8 mouse cellular contexts compared by ENCODE assay signal in genomic region chr1:119503808-119504207, GRCm38 (mm10). TPM values are rescaled to one million over a fixed set of nuclear protein-coding genes. Genes with fewer than 3 reads are reported as not detected.
DNase-seq lines count a peak whose midpoint lies in the region; ATAC-seq and TF ChIP-seq lines count a peak whose summit lies in the region.

No protein-coding gene starts in this region.

- TF ChIP-seq POLR2A in bone marrow macrophage, adult 2 months (IDR thresholded peaks at IDR 0.05; ENCODE audit: borderline replicate concordance, low read depth, low read length), result no peak

- peak overlapping the region; percentile 13; the same call in 1 of the 2 replicates for H3K27ac ChIP-seq in kidney, embryonic 14.5 days (ENCODE audit: low read depth, low read length)
- peak overlapping the region; percentile 96 for H3K27ac ChIP-seq in bone marrow macrophage, adult 2 months (ENCODE audit: insufficient read depth, low read depth, low read length)
- H3K27ac ChIP-seq in hindbrain, embryonic 15.5 days (replicated peaks), result no peak overlapping the region
- H3K27ac ChIP-seq in midbrain, embryonic 16.5 days (ENCODE audit: low read length), result no peak overlapping the region

- H3K4me2 ChIP-seq in kidney, embryonic 14.5 days (replicated peaks; ENCODE audit: low read depth, low read length), result peak overlapping the region; percentile 65
- peak overlapping the region; percentile 66 for H3K4me2 ChIP-seq in hindbrain, embryonic 15.5 days
- peak overlapping the region; percentile 60 for H3K4me2 ChIP-seq in midbrain, embryonic 16.5 days (ENCODE audit: low read length)

- DNase-seq in kidney, postnatal 36 days, result no peak
- DNase-seq in gastrocnemius, postnatal 10 days, result no peak
- DNase-seq in gastrocnemius, postnatal 36 days, result no peak
- no peak for DNase-seq in gastrocnemius, postnatal 4 days (ENCODE audit: low spot score in 2 of 2)

- peak overlapping the region; percentile 65 for H3K9ac ChIP-seq in kidney, embryonic 14.5 days (ENCODE audit: low read depth, low read length)
- H3K9ac ChIP-seq in hindbrain, embryonic 15.5 days, result peak overlapping the region; percentile 68
- peak overlapping the region; percentile 87 for H3K9ac ChIP-seq in midbrain, embryonic 16.5 days (ENCODE audit: low read depth, low read length)

- TF ChIP-seq CTCF in bone marrow macrophage, adult 2 months (IDR thresholded peaks at IDR 0.05; ENCODE audit: low read depth, low read length), result no peak

- no peaks in the 10 kb centered on the region for H3K9me3 ChIP-seq in kidney, embryonic 14.5 days (ENCODE audit: control insufficient read depth, low read length)
- no peaks in the 10 kb centered on the region for H3K9me3 ChIP-seq in hindbrain, embryonic 15.5 days
- no peaks in the 10 kb centered on the region for H3K9me3 ChIP-seq in midbrain, embryonic 16.5 days (replicated peaks; ENCODE audit: control insufficient read depth, low read length, poor library complexity, severe bottlenecking)

- peak overlapping the region; percentile 73 for H3K4me3 ChIP-seq in kidney, embryonic 14.5 days (ENCODE audit: low read length)
- peak overlapping the region; percentile 85 for H3K4me3 ChIP-seq in bone marrow macrophage, adult 2 months (ENCODE audit: insufficient read depth, low read length)
- H3K4me3 ChIP-seq in hindbrain, embryonic 15.5 days, result peak overlapping the region; percentile 73
- H3K4me3 ChIP-seq in midbrain, embryonic 16.5 days (ENCODE audit: low read depth, low read length), result peak overlapping the region; percentile 65

- no peaks in the 10 kb centered on the region for H3K36me3 ChIP-seq in kidney, embryonic 14.5 days (ENCODE audit: control insufficient read depth, insufficient read depth, low read length)
- H3K36me3 ChIP-seq in hindbrain, embryonic 15.5 days, result no peaks in the 10 kb centered on the region
- no peaks in the 10 kb centered on the region for H3K36me3 ChIP-seq in midbrain, embryonic 16.5 days (ENCODE audit: control insufficient read depth, insufficient read depth, low read length)

- no peaks in the 10 kb centered on the region for H3K27me3 ChIP-seq in kidney, embryonic 14.5 days (ENCODE audit: control insufficient read depth, insufficient read depth, low read length)
- peaks cover 3% of the 10 kb centered on the region; the same call in 1 of the 2 replicates for H3K27me3 ChIP-seq in hindbrain, embryonic 15.5 days
- H3K27me3 ChIP-seq in midbrain, embryonic 16.5 days (ENCODE audit: control insufficient read depth, insufficient read depth, low read depth, low read length), result no peaks in the 10 kb centered on the region

- intact Hi-C loops in gastrocnemius, postnatal 36 days (cut with DNase I), result no loop called here

- 6% methylated on average over 5 of the region's 5 CpGs for WGBS in kidney, embryonic 14.5 days
- 21% methylated on average over 5 of the region's 5 CpGs for WGBS in hindbrain, embryonic 15.5 days
- WGBS in midbrain, embryonic 16.5 days, result 39% methylated on average over 5 of the region's 5 CpGs

- no peak for ATAC-seq in kidney, embryonic 14.5 days (ENCODE audit: low FRiP score, low TSS enrichment)
- ATAC-seq in hindbrain, embryonic 15.5 days (ENCODE audit: low FRiP score, low read depth), result no peak
- ATAC-seq in midbrain, embryonic 16.5 days, result no peak

- peaks cover 28% of the 10 kb centered on the region; the same call in 1 of the 2 replicates for H3K4me1 ChIP-seq in kidney, embryonic 14.5 days (ENCODE audit: control insufficient read depth, insufficient read depth, low read length)
- H3K4me1 ChIP-seq in bone marrow macrophage, adult 2 months (ENCODE audit: control insufficient read depth, insufficient read depth, low read length), result peaks cover 35% of the 10 kb centered on the region
- H3K4me1 ChIP-seq in hindbrain, embryonic 15.5 days (replicated peaks), result peaks cover 32% of the 10 kb centered on the region
- H3K4me1 ChIP-seq in midbrain, embryonic 16.5 days (ENCODE audit: control insufficient read depth, insufficient read depth, low read length), result peaks cover 13% of the 10 kb centered on the region

RNA-seq across cellular contexts. Expression of gene Ralb, which starts 0.8 kb away (rescaled TPM):
- polyA plus RNA-seq in kidney, embryonic 14.5 days (2014; fragmentation: Nextera tagmentation; extraction: Ambion mirVana), result 84.7 and 123 TPM in 2 replicates
- polyA plus RNA-seq in bone marrow macrophage, adult 2 months (2012; ENCODE audit: insufficient read depth, insufficient read length, missing spikeins), result 81.8 and 82.8 TPM in 2 replicates
- polyA plus RNA-seq in hindbrain, embryonic 15.5 days (2015; fragmentation: Nextera tagmentation; extraction: Ambion mirVana), result 63.1 and 64.7 TPM in 2 replicates
- 60.8 and 60.9 TPM in 2 replicates for polyA plus RNA-seq in midbrain, embryonic 16.5 days (2015; fragmentation: Nextera tagmentation; extraction: Ambion mirVana)
- total RNA-seq in gastrocnemius, postnatal 10 days (2021), result 10 to 100 TPM; 23.8 to 29.8 TPM
- total RNA-seq in gastrocnemius, postnatal 36 days (2021), result 1 to 10 TPM; 7.6 to 9.5 TPM
- total RNA-seq in gastrocnemius, postnatal 4 days (2021), result 10 to 100 TPM; 41.8 to 43.6 TPM

RNA-seq across cellular contexts. Expression of gene Tmem185b, which starts 22.2 kb away (rescaled TPM):
- polyA plus RNA-seq in kidney, embryonic 14.5 days (2014; fragmentation: Nextera tagmentation; extraction: Ambion mirVana), result 23.8 and 28.4 TPM in 2 replicates
- polyA plus RNA-seq in bone marrow macrophage, adult 2 months (2012; ENCODE audit: insufficient read depth, insufficient read length, missing spikeins), result 17.3 and 20.0 TPM in 2 replicates
- polyA plus RNA-seq in hindbrain, embryonic 15.5 days (2015; fragmentation: Nextera tagmentation; extraction: Ambion mirVana), result 17.3 and 19.1 TPM in 2 replicates
- polyA plus RNA-seq in midbrain, embryonic 16.5 days (2015; fragmentation: Nextera tagmentation; extraction: Ambion mirVana), result 19.2 and 19.7 TPM in 2 replicates
- 1 to 10 TPM; 7.5 to 8.5 TPM for total RNA-seq in gastrocnemius, postnatal 10 days (2021)
- total RNA-seq in gastrocnemius, postnatal 36 days (2021), result 1 to 10 TPM; 3.5 to 4.0 TPM
- 1 to 10 TPM; 9.0 to 9.2 TPM for total RNA-seq in gastrocnemius, postnatal 4 days (2021)

Comparison
In these comparisons a context has a peak if more than half of its experiments do, and no peak if none do; other contexts are left out.
1. H3K27ac ChIP-seq: peak in kidney, embryonic 14.5 days (single experiment) and bone marrow macrophage, adult 2 months (single experiment); none in hindbrain, embryonic 15.5 days (single experiment) and midbrain, embryonic 16.5 days (single experiment).
2. Peak in every context shown above with its lines, with median percentiles within 50 percentile points of each other: H3K4me2 ChIP-seq, H3K4me3 ChIP-seq and H3K9ac ChIP-seq.